Mouse (Mus musculus) kidney, adult 8-10 months (tissue): ENCODE measurements around the gene 1700061G19Rik.

ENCODE experiments used
- DNase-seq, 2 experiments: peaks; one replicate each; pipeline ENCODE4 v3.0.0; 2022

1700061G19Rik gene

GRCm38 (mm10) chr17:56930026-56930425 lies 54.7 kb downstream of the 1700061G19Rik start:
- no peak for DNase-seq

GRCm38 (mm10) chr17:56933395-56933794 lies 58.1 kb downstream of the 1700061G19Rik start:
- DNase-seq: no peak

- no peak for DNase-seq
These were observed 59.5 kb downstream of the 1700061G19Rik start for GRCm38 (mm10) chr17:56934545-56935330.

- peak; percentile 97 to 99 for DNase-seq
These were observed 60.3 kb downstream of the 1700061G19Rik start, which contains the start of gene Mllt1 for GRCm38 (mm10) chr17:56935363-56936131. Mllt1 (minus strand) TSS chr17:56935415.

GRCm38 (mm10) chr17:56936731-56937130 lies 61.5 kb downstream of the 1700061G19Rik start:
- no peak for DNase-seq
